Mouse (Mus musculus): ENCODE measurements around the gene Sdccag8. TPM values are rescaled to one million over a fixed set of nuclear protein-coding genes. Genes with fewer than 3 reads are reported as not detected.

The Sdccag8 gene
- polyA plus RNA-seq, 1 experiment from 2014 or later = 5.2 TPM

DNA sequence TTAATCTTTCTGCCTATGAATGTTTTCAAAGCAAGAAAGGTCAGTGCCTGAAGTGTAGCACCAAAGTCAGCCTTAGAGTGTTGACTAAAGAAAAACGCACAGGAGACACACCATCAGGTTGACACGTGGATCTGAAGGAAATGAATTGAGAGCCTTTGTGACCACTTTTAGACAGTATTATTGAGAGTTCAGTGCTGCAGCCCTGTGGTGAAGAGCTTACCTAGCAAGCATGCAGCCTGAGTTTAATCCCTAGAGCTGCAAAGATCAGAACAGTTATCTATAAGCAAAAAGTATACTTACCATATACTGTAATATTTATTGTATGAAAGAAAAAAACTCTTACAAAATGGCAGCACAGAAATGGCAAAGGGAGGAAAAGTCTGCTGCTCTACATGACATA lies 223.9 kb downstream of the Sdccag8 start:
- Histone ChIP-seq H3K27ac (ENCODE audit: low read length) (no peak overlapping the region), H3K4me1 (ENCODE audit: control insufficient read depth, low read depth, low read length) (no peaks in the 10 kb centered on the region), H3K9me3 (replicated peaks; ENCODE audit: control insufficient read depth, low read length) (no peaks in the 10 kb centered on the region), H3K4me3 (ENCODE audit: low read depth, low read length) (no peak overlapping the region), H3K4me2 (ENCODE audit: low read depth, low read length) (no peak overlapping the region), H3K27me3 (ENCODE audit: control insufficient read depth, insufficient read depth, low read depth, low read length) (no peaks in the 10 kb centered on the region), H3K36me3 (ENCODE audit: control insufficient read depth, insufficient read depth) (no peaks in the 10 kb centered on the region), H3K9ac (ENCODE audit: low read depth, low read length) (no peak overlapping the region)
- no peak for ATAC-seq (ENCODE audit: low read depth)
- 52% methylated on average over 2 of the region's 2 CpGs for WGBS (ENCODE audit: insufficient replicate concordance)

- no peak overlapping the region for H3K27ac ChIP-seq (ENCODE audit: low read length)
- H3K36me3 ChIP-seq (ENCODE audit: control insufficient read depth, insufficient read depth) = no peaks in the 10 kb centered on the region
- ATAC-seq (ENCODE audit: low read depth) = no peak
- 66% methylated on average over 6 of the region's 6 CpGs for WGBS (ENCODE audit: insufficient replicate concordance)
- H3K4me2 ChIP-seq (ENCODE audit: low read depth, low read length) = no peak overlapping the region
- no peaks in the 10 kb centered on the region for H3K4me1 ChIP-seq (ENCODE audit: control insufficient read depth, low read depth, low read length)
- no peaks in the 10 kb centered on the region for H3K27me3 ChIP-seq (ENCODE audit: control insufficient read depth, insufficient read depth, low read depth, low read length)
- no peak overlapping the region for H3K4me3 ChIP-seq (ENCODE audit: low read depth, low read length)
- no peak overlapping the region for H3K9ac ChIP-seq (ENCODE audit: low read depth, low read length)
- no peaks in the 10 kb centered on the region for H3K9me3 ChIP-seq (replicated peaks; ENCODE audit: control insufficient read depth, low read length)
Observed at GRCm38 (mm10) chr1:177039093-177039674, 224.7 kb downstream of the Sdccag8 start.

GRCm38 (mm10) chr1:177040058-177040457 lies 225.6 kb downstream of the Sdccag8 start:
- Histone ChIP-seq H3K4me3 (ENCODE audit: low read depth, low read length) (no peak overlapping the region), H3K36me3 (ENCODE audit: control insufficient read depth, insufficient read depth) (no peaks in the 10 kb centered on the region), H3K4me2 (ENCODE audit: low read depth, low read length) (no peak overlapping the region), H3K9me3 (replicated peaks; ENCODE audit: control insufficient read depth, low read length) (no peaks in the 10 kb centered on the region), H3K27ac (ENCODE audit: low read length) (no peak overlapping the region), H3K27me3 (ENCODE audit: control insufficient read depth, insufficient read depth, low read depth, low read length) (no peaks in the 10 kb centered on the region), H3K4me1 (ENCODE audit: control insufficient read depth, low read depth, low read length) (no peaks in the 10 kb centered on the region), H3K9ac (ENCODE audit: low read depth, low read length) (no peak overlapping the region)
- no peak for ATAC-seq (ENCODE audit: low read depth)
- WGBS (ENCODE audit: insufficient replicate concordance) = 72% methylated on average over 4 of the region's 4 CpGs

- Histone ChIP-seq H3K27ac (ENCODE audit: low read length) (no peak overlapping the region), H3K9me3 (replicated peaks; ENCODE audit: control insufficient read depth, low read length) (no peaks in the 10 kb centered on the region), H3K4me3 (ENCODE audit: low read depth, low read length) (no peak overlapping the region), H3K27me3 (ENCODE audit: control insufficient read depth, insufficient read depth, low read depth, low read length) (no peaks in the 10 kb centered on the region), H3K9ac (ENCODE audit: low read depth, low read length) (no peak overlapping the region), H3K4me2 (ENCODE audit: low read depth, low read length) (no peak overlapping the region), H3K36me3 (ENCODE audit: control insufficient read depth, insufficient read depth) (no peaks in the 10 kb centered on the region), H3K4me1 (ENCODE audit: control insufficient read depth, low read depth, low read length) (no peaks in the 10 kb centered on the region)
- peak; percentile 82 for ATAC-seq (ENCODE audit: low read depth)
Observed at GRCm38 (mm10) chr1:177045885-177046284, 231.4 kb downstream of the Sdccag8 start.

DNA sequence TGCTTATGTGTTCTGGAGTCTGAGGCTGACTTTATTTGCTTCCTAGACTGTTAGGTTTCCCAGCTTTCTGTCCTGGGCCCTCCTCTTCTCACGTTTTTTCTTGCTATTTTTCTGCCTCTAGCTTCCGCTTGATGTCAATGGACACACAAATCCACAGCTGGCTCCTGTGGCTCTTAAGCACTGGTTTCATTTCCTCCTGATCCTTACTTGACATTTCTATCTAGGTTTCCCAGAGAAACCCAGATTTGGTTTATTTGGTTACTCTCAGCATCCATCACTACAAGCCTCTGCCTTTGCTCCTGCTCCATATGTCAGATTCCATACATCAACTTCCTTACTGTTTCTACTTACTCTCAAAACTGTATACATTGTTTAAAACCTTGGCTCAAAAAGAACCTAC lies 232.5 kb downstream of the Sdccag8 start:
- Histone ChIP-seq H3K4me1 (ENCODE audit: control insufficient read depth, low read depth, low read length) (no peaks in the 10 kb centered on the region), H3K27ac (ENCODE audit: low read length) (no peak overlapping the region), H3K4me3 (ENCODE audit: low read depth, low read length) (no peak overlapping the region), H3K9me3 (replicated peaks; ENCODE audit: control insufficient read depth, low read length) (no peaks in the 10 kb centered on the region), H3K27me3 (ENCODE audit: control insufficient read depth, insufficient read depth, low read depth, low read length) (no peaks in the 10 kb centered on the region), H3K9ac (ENCODE audit: low read depth, low read length) (no peak overlapping the region), H3K36me3 (ENCODE audit: control insufficient read depth, insufficient read depth) (no peaks in the 10 kb centered on the region), H3K4me2 (ENCODE audit: low read depth, low read length) (no peak overlapping the region)
- 59% methylated on average over 2 of the region's 2 CpGs for WGBS (ENCODE audit: insufficient replicate concordance)
- ATAC-seq (ENCODE audit: low read depth) = no peak

- no peaks in the 10 kb centered on the region for H3K9me3 ChIP-seq (replicated peaks; ENCODE audit: control insufficient read depth, low read length)
- no peaks in the 10 kb centered on the region for H3K27me3 ChIP-seq (ENCODE audit: control insufficient read depth, insufficient read depth, low read depth, low read length)
- WGBS (ENCODE audit: insufficient replicate concordance) = 60% methylated on average over 2 of the region's 2 CpGs
- no peaks in the 10 kb centered on the region for H3K36me3 ChIP-seq (ENCODE audit: control insufficient read depth, insufficient read depth)
- no peak for ATAC-seq (ENCODE audit: low read depth)
- H3K4me2 ChIP-seq (ENCODE audit: low read depth, low read length) = no peak overlapping the region
- H3K4me3 ChIP-seq (ENCODE audit: low read depth, low read length) = no peak overlapping the region
- H3K27ac ChIP-seq (ENCODE audit: low read length) = no peak overlapping the region
- H3K4me1 ChIP-seq (ENCODE audit: control insufficient read depth, low read depth, low read length) = no peaks in the 10 kb centered on the region
- H3K9ac ChIP-seq (ENCODE audit: low read depth, low read length) = no peak overlapping the region
Observed at GRCm38 (mm10) chr1:177048773-177049172, 234.3 kb downstream of the Sdccag8 start.

DNA sequence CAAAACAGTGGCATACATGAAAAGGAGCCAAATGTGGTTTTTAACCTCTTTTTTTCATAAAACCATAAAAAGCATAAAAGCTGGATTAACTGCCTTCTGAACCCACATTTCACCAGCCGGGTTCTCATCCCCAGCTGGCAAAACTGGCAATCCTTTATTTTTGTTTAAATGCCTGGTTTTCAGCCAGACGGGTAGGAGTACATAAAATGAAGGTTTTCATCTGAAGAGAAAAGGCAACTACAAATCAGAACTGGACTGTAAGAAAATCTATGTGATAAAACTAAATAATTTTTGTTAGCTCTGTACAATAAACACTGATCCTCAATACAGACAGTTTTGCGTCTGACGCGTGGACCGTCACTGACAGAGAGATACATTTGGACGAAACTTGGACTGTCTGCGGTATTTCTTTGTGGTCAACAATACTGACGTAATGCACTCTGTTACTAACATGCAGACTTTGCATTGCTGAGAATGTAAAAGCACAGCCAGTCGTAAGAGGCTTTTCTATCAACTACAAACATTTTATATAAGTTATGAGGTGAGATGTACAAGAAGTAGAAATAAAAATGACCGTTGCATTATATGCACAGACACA lies 237.0 kb downstream of the Sdccag8 start:
- Histone ChIP-seq H3K4me3 (ENCODE audit: low read depth, low read length) (no peak overlapping the region), H3K4me2 (ENCODE audit: low read depth, low read length) (no peak overlapping the region), H3K4me1 (ENCODE audit: control insufficient read depth, low read depth, low read length) (no peaks in the 10 kb centered on the region), H3K9ac (ENCODE audit: low read depth, low read length) (no peak overlapping the region), H3K27ac (ENCODE audit: low read length) (no peak overlapping the region), H3K9me3 (replicated peaks; ENCODE audit: control insufficient read depth, low read length) (no peaks in the 10 kb centered on the region), H3K36me3 (ENCODE audit: control insufficient read depth, insufficient read depth) (no peaks in the 10 kb centered on the region), H3K27me3 (ENCODE audit: control insufficient read depth, insufficient read depth, low read depth, low read length) (no peaks in the 10 kb centered on the region)
- 74% methylated on average over 11 of the region's 11 CpGs for WGBS (ENCODE audit: insufficient replicate concordance)
- ATAC-seq (ENCODE audit: low read depth) = no peak

- H3K27me3 ChIP-seq (ENCODE audit: control insufficient read depth, insufficient read depth, low read depth, low read length) = no peaks in the 10 kb centered on the region
- H3K4me3 ChIP-seq (ENCODE audit: low read depth, low read length) = no peak overlapping the region
- WGBS (ENCODE audit: insufficient replicate concordance) = 59% methylated on average over 2 of the region's 2 CpGs
- H3K9me3 ChIP-seq (replicated peaks; ENCODE audit: control insufficient read depth, low read length) = no peaks in the 10 kb centered on the region
- no peak for ATAC-seq (ENCODE audit: low read depth)
- H3K36me3 ChIP-seq (ENCODE audit: control insufficient read depth, insufficient read depth) = no peaks in the 10 kb centered on the region
- H3K27ac ChIP-seq (ENCODE audit: low read length) = no peak overlapping the region
- H3K4me1 ChIP-seq (ENCODE audit: control insufficient read depth, low read depth, low read length) = no peaks in the 10 kb centered on the region
- H3K9ac ChIP-seq (ENCODE audit: low read depth, low read length) = no peak overlapping the region
- no peak overlapping the region for H3K4me2 ChIP-seq (ENCODE audit: low read depth, low read length)
Observed at GRCm38 (mm10) chr1:177054891-177055290, 240.4 kb downstream of the Sdccag8 start.

DNA sequence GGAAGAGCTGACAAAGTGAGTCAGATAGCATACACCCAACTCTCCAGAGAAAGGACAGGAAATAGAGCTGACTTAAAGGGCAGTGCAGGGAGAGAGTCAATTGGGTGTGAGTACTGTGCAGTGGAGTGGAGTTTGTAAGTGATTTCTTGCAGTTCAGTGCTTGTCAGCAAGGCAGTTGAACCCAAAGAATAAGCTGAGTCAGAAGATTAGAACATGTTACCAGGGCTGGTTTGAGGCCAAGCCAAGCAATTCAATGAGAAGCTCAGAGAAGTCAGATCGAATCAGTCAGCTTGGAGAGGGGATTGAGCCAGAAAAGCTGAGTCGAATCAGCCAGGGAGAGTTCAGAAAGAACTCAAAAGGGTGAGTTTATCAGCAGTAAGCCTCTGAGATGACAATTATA lies 247.3 kb downstream of the Sdccag8 start:
- no peaks in the 10 kb centered on the region for H3K27me3 ChIP-seq (ENCODE audit: control insufficient read depth, insufficient read depth, low read depth, low read length)
- no peaks in the 10 kb centered on the region for H3K9me3 ChIP-seq (replicated peaks; ENCODE audit: control insufficient read depth, low read length)
- H3K4me3 ChIP-seq (ENCODE audit: low read depth, low read length) = no peak overlapping the region
- H3K27ac ChIP-seq (ENCODE audit: low read length) = no peak overlapping the region
- ATAC-seq (ENCODE audit: low read depth) = no peak
- no peak overlapping the region for H3K9ac ChIP-seq (ENCODE audit: low read depth, low read length)
- no peak overlapping the region for H3K4me2 ChIP-seq (ENCODE audit: low read depth, low read length)
- no peaks in the 10 kb centered on the region for H3K36me3 ChIP-seq (ENCODE audit: control insufficient read depth, insufficient read depth)
- 70% methylated on average over 2 of the region's 2 CpGs for WGBS (ENCODE audit: insufficient replicate concordance)
- no peaks in the 10 kb centered on the region for H3K4me1 ChIP-seq (ENCODE audit: control insufficient read depth, low read depth, low read length)
